Mouse (Mus musculus) stomach, postnatal 0 days (tissue): ENCODE measurements around the gene Tsc22d1.

Experiments
- CTCF ChIP-seq: IDR thresholded peaks from 2 replicates; pipeline ENCODE4 v1.5.1; 2016; ENCODE audit warnings: antibody characterized with exemption, low read depth, mild to moderate bottlenecking, moderate library complexity
- EP300 ChIP-seq: optimal IDR thresholded peaks from 2 replicates; pipeline ENCODE3; 2016; ENCODE audit warnings: antibody characterized with exemption

DNA sequence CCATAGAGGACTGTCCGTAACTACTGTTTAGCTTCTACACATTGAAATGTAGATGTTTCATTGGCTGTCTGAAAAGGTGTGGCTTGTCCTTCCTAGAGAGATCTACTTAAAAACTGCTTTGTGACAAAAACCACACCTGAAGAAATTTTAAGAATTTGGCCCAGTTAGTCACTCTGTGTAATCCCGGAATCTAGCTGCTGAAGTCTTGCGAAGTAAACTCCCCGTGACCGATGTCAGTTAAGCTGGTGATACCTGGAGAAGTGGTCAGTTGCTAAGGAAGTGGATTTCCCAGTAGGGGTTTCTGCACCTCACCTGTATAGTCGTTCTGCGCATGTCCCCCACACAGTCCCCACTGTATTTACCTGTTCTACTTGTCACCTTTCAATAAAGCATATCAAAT is 92.6 kb downstream of the Tsc22d1 start:
- no peak for TF ChIP-seq CTCF
- TF ChIP-seq EP300: no peak
